Mouse (Mus musculus): Measurements from ENCODE around the gene Trp63. TPM values are rescaled to one million over a fixed set of nuclear protein-coding genes. Genes with fewer than 3 reads are reported as not detected.

Gene Trp63
- polyA plus RNA-seq, 1 experiment from 2014 or later, result 0.14 TPM

DNA sequence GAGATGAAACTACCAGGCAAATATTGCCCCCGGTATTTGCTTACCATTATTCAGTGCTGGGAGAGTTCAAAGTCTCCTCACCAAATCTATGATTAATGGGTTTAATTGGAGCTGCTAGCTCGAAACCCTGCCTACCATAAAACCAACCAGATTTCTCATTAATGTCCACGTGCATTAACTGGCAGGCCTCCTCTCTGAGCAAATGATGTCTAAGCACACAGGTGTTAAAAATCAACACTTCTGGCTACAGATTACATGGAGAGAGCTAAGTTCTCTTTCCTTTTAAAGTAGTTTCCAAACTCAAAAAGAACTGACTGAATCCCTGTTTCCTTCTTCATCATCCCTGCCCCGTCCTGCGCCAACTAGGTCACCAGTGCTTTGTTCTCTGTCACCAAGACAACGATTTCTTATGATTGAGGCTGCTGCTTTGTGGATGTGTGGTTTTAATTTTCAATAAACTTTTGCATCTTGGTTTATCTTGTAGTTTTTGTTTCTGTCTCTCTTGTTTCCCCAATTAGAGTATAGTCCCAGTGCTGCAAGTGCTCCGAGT is 193.9 kb downstream of the Trp63 start:
- Histone ChIP-seq H3K9me3 (ENCODE audit: low read length) (no peaks in the 10 kb centered on the region), H3K27me3 (ENCODE audit: insufficient read depth, low read length) (no peaks in the 10 kb centered on the region), H3K4me1 (ENCODE audit: insufficient read depth) (no peaks in the 10 kb centered on the region), H3K36me3 (replicated peaks; ENCODE audit: insufficient read depth, low read length) (no peaks in the 10 kb centered on the region), H3K4me3 (ENCODE audit: low read depth, low read length) (no peak overlapping the region), H3K27ac (ENCODE audit: low read depth) (no peak overlapping the region), H3K9ac (replicated peaks) (no peak overlapping the region), H3K4me2 (ENCODE audit: low read depth, low read length) (no peak overlapping the region)
- WGBS (ENCODE audit: insufficient replicate concordance), result 80% methylated on average over 7 of the region's 7 CpGs
- no peak for DNase-seq
- no peak for ATAC-seq
- TF ChIP-seq CTCF (IDR thresholded peaks at IDR 0.05; ENCODE audit: low read depth) (no peak), EP300 (IDR thresholded peaks at IDR 0.05; ENCODE audit: low read depth) (no peak)

DNA sequence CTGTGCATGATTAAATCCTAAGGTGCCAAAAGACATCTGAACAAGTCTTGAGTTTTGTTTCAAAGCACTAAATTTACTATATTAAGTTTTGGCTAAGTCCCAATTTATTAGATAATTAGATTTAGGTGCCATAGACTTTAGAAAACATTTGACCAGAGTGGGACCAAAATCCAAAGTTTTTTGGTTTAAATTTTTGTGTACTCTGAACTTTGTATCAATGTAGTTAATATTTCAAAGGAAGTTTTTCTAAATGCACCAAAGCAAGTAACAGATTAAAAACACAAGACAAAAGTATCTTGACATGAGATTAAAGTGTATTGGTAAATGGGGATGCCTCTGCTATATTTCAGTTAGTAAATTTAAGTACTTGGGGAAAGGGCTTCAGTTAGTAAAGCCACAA is 194.6 kb downstream of the Trp63 start:
- H3K27me3 ChIP-seq (ENCODE audit: insufficient read depth, low read length), result no peaks in the 10 kb centered on the region
- no peaks in the 10 kb centered on the region for H3K9me3 ChIP-seq (ENCODE audit: low read length)
- H3K27ac ChIP-seq (ENCODE audit: low read depth), result no peak overlapping the region
- no peak overlapping the region for H3K4me2 ChIP-seq (ENCODE audit: low read depth, low read length)
- no peak for ATAC-seq
- no peaks in the 10 kb centered on the region for H3K36me3 ChIP-seq (replicated peaks; ENCODE audit: insufficient read depth, low read length)
- H3K4me1 ChIP-seq (ENCODE audit: insufficient read depth), result no peaks in the 10 kb centered on the region
- no peak for TF ChIP-seq EP300 (IDR thresholded peaks at IDR 0.05; ENCODE audit: low read depth)
- TF ChIP-seq CTCF (IDR thresholded peaks at IDR 0.05; ENCODE audit: low read depth), result no peak
- DNase-seq, result no peak
- no peak overlapping the region for H3K9ac ChIP-seq (replicated peaks)
- H3K4me3 ChIP-seq (ENCODE audit: low read depth, low read length), result no peak overlapping the region

DNA sequence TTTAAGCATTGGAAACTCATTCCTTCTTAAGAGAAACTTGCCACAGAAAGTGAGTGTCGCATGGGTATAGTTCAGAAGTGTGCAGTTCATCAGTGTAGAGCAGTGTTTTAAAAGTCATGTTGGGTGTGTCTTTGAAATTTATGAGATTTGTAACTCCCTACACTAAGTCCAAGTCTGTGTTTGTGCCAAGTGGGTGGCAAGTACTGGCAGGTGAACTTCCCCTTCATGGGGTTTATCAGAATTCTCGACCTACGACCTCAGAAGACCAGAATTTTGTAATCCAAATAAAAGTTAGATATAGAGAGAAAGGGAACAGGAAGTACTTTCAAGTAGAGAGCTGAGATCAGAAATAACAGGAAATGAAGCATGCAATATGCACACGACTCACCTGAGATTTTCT is 215.5 kb downstream of the Trp63 start:
- Histone ChIP-seq H3K27me3 (ENCODE audit: insufficient read depth, low read length) (no peaks in the 10 kb centered on the region), H3K9ac (replicated peaks) (no peak overlapping the region), H3K4me1 (ENCODE audit: insufficient read depth) (no peaks in the 10 kb centered on the region), H3K4me2 (ENCODE audit: low read depth, low read length) (no peak overlapping the region), H3K27ac (ENCODE audit: low read depth) (no peak overlapping the region), H3K36me3 (replicated peaks; ENCODE audit: insufficient read depth, low read length) (no peaks in the 10 kb centered on the region), H3K9me3 (ENCODE audit: low read length) (no peaks in the 10 kb centered on the region), H3K4me3 (ENCODE audit: low read depth, low read length) (no peak overlapping the region)
- DNase-seq (no peak), ATAC-seq (no peak)
- 62% methylated on average over 4 of the region's 4 CpGs for WGBS (ENCODE audit: insufficient replicate concordance)
- no peak for TF ChIP-seq EP300 (IDR thresholded peaks at IDR 0.05; ENCODE audit: low read depth)

DNA sequence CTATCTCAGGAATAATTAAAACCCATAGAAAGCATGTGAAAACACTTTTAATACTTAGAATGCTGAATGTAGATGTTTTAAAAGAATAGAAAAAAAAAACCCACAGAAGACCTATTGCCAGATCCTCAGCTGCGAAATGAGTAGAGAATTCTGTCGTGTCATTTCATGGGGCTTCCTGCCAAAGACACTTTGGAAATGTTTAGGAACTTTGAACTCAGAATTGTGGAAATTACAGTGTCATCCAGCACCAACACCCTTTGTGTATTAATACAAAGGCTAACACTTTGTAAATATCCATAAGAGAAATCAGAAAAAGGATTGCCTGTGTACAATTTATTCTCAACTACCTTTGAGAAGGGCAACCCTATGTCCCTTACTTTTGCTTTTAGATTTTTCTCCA is 216.1 kb downstream of the Trp63 start:
- TF ChIP-seq EP300 (IDR thresholded peaks at IDR 0.05; ENCODE audit: low read depth) (no peak), CTCF (IDR thresholded peaks at IDR 0.05; ENCODE audit: low read depth) (no peak)
- WGBS (ENCODE audit: insufficient replicate concordance), result 63% methylated on average over 2 of the region's 2 CpGs
- Histone ChIP-seq H3K4me3 (ENCODE audit: low read depth, low read length) (no peak overlapping the region), H3K4me1 (ENCODE audit: insufficient read depth) (no peaks in the 10 kb centered on the region), H3K4me2 (ENCODE audit: low read depth, low read length) (no peak overlapping the region), H3K36me3 (replicated peaks; ENCODE audit: insufficient read depth, low read length) (no peaks in the 10 kb centered on the region), H3K9me3 (ENCODE audit: low read length) (no peaks in the 10 kb centered on the region), H3K9ac (replicated peaks) (no peak overlapping the region), H3K27me3 (ENCODE audit: insufficient read depth, low read length) (no peaks in the 10 kb centered on the region), H3K27ac (ENCODE audit: low read depth) (no peak overlapping the region)
- ATAC-seq (no peak), DNase-seq (no peak)

DNA sequence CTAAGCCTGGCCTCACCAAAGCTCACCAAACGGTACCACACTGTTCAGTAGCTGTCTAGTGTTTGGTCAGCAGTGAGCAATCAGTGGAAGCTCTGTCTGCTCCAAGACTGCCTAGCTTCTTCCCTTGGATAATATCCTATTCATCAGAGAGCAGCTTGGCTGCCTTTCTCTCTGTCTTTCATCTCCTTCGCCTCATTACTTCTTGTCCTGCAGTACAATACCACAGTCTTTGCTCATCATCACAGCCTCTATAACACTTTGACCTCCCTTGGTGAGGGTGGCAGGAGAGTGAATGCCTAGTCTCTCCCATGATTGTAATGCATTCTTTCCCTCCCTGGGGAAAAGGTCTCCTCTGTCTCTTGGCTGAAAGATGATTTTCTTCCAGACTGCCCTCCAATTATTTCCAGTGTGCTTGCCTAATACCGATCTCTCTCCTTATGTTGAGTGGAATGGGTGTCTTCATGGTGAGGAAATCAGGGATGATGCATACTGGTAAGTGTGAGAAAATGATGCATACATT is 216.9 kb downstream of the Trp63 start:
- Histone ChIP-seq H3K9me3 (ENCODE audit: low read length) (no peaks in the 10 kb centered on the region), H3K4me3 (ENCODE audit: low read depth, low read length) (no peak overlapping the region), H3K27ac (ENCODE audit: low read depth) (no peak overlapping the region), H3K9ac (replicated peaks) (no peak overlapping the region), H3K4me1 (ENCODE audit: insufficient read depth) (no peaks in the 10 kb centered on the region), H3K36me3 (replicated peaks; ENCODE audit: insufficient read depth, low read length) (no peaks in the 10 kb centered on the region), H3K4me2 (ENCODE audit: low read depth, low read length) (no peak overlapping the region), H3K27me3 (ENCODE audit: insufficient read depth, low read length) (no peaks in the 10 kb centered on the region)
- TF ChIP-seq EP300 (IDR thresholded peaks at IDR 0.05; ENCODE audit: low read depth) (no peak), CTCF (IDR thresholded peaks at IDR 0.05; ENCODE audit: low read depth) (no peak)
- ATAC-seq (no peak), DNase-seq (no peak)
- WGBS (ENCODE audit: insufficient replicate concordance), result 66% methylated on average over 3 of the region's 3 CpGs

DNA sequence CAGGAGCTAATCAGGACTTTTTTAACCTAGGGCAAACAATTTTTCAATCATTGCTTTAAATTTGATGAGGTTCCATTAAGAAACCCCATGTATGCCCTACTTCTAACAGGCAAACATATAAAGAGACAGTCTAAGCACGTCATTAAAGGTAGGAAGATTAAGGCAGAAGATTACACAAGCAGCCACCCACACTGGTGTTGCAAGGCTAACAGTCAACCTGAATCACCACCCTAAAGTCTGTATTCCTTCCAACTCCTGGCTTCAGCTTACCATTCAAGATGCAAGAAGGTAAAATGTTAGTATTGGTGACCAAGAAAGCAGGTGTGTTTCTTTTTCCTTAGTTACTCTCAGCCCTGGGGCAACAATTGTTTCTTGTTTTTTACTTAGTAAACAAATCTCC is 228.6 kb downstream of the Trp63 start:
- ATAC-seq (no peak), DNase-seq (no peak)
- WGBS (ENCODE audit: insufficient replicate concordance), result 45% methylated on average over 1 of the region's 1 CpGs

DNA sequence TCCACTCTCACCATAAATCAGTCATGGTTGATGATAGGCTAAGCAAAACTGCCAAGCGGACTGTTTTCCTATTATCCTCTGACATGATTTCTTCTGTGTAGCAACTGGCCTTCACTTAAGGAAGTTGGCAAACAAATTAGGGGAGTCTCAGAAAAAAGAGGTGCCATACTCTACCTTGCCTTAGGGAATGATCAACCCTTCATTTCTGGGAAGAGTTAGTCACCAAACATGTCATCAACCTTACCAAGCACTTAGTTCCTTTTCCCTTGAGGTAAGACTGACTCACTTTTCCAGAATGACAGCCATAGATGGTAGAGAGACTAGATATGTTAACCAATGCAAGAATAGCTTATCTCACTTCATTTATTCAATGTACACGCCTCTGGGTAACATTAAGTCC is 250.6 kb downstream of the Trp63 start:
- H3K4me1 ChIP-seq (ENCODE audit: insufficient read depth), result no peaks in the 10 kb centered on the region
- no peaks in the 10 kb centered on the region for H3K27me3 ChIP-seq (ENCODE audit: insufficient read depth, low read length)
- H3K9ac ChIP-seq (replicated peaks), result no peak overlapping the region
- no peaks in the 10 kb centered on the region for H3K36me3 ChIP-seq (replicated peaks; ENCODE audit: insufficient read depth, low read length)
- no peak for TF ChIP-seq EP300 (IDR thresholded peaks at IDR 0.05; ENCODE audit: low read depth)
- no peak for TF ChIP-seq CTCF (IDR thresholded peaks at IDR 0.05; ENCODE audit: low read depth)
- no peak for DNase-seq
- no peaks in the 10 kb centered on the region for H3K9me3 ChIP-seq (ENCODE audit: low read length)
- H3K27ac ChIP-seq (ENCODE audit: low read depth), result no peak overlapping the region
- WGBS (ENCODE audit: insufficient replicate concordance), result 68% methylated on average over 2 of the region's 2 CpGs
- ATAC-seq, result no peak
- no peak overlapping the region for H3K4me2 ChIP-seq (ENCODE audit: low read depth, low read length)
- no peak overlapping the region for H3K4me3 ChIP-seq (ENCODE audit: low read depth, low read length)

More for the DNA sequence above, 228.6 kb downstream of the Trp63 start:
- no peak overlapping the region for H3K4me2 ChIP-seq (ENCODE audit: low read depth, low read length)
- no peak for TF ChIP-seq CTCF (IDR thresholded peaks at IDR 0.05; ENCODE audit: low read depth)
- TF ChIP-seq EP300 (IDR thresholded peaks at IDR 0.05; ENCODE audit: low read depth), result no peak
- H3K9me3 ChIP-seq (ENCODE audit: low read length), result no peaks in the 10 kb centered on the region
- H3K9ac ChIP-seq (replicated peaks), result no peak overlapping the region
- H3K27ac ChIP-seq (ENCODE audit: low read depth), result no peak overlapping the region
- H3K36me3 ChIP-seq (replicated peaks; ENCODE audit: insufficient read depth, low read length), result no peaks in the 10 kb centered on the region
- no peak overlapping the region for H3K4me3 ChIP-seq (ENCODE audit: low read depth, low read length)
- no peaks in the 10 kb centered on the region for H3K4me1 ChIP-seq (ENCODE audit: insufficient read depth)
- H3K27me3 ChIP-seq (ENCODE audit: insufficient read depth, low read length), result no peaks in the 10 kb centered on the region
